Mouse (Mus musculus) stomach, postnatal 0 days (tissue): ENCODE data around the gene Cdh8.

Experiments used
- CTCF ChIP-seq: IDR thresholded peaks from 2 replicates; pipeline ENCODE4 v1.5.1; 2016; ENCODE audit warnings: antibody characterized with exemption, low read depth, mild to moderate bottlenecking, moderate library complexity
- EP300 ChIP-seq: optimal IDR thresholded peaks from 2 replicates; pipeline ENCODE3; 2016; ENCODE audit warnings: antibody characterized with exemption

DNA sequence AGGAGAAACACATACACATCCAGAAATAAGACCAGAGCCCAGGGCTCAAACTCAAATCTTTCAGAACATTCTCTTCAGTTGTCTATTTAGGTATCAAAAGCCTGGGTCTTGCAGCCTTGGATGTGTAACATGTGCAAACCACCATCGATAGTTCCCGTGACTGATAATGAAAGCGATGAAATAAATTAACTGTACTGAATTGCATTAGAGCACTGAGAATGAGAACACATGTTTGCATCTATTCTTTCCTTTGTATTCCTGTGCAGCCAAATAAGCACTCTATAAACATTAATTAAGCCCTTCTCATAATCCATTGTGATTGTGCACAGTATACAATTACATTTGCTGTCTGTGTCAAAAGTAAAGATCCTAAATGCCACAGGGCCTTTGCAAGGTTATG, 47.1 kb downstream of the Cdh8 start:
- TF ChIP-seq EP300 (no peak), CTCF (no peak)
